Mouse (Mus musculus) ES-Bruce4 (cell line): Measurements from ENCODE around the gene Stra8.

Source experiments
- CTCF ChIP-seq: IDR thresholded peaks from one replicate; pipeline ENCODE4 v1.8.1; 2011; ENCODE audit warnings: low read depth, low read length
- EP300 ChIP-seq: IDR thresholded peaks from 2 replicates; pipeline ENCODE4 v1.6.1; 2011; ENCODE audit warnings: low read depth, low read length; ENCODE audit not compliant: insufficient read depth

DNA sequence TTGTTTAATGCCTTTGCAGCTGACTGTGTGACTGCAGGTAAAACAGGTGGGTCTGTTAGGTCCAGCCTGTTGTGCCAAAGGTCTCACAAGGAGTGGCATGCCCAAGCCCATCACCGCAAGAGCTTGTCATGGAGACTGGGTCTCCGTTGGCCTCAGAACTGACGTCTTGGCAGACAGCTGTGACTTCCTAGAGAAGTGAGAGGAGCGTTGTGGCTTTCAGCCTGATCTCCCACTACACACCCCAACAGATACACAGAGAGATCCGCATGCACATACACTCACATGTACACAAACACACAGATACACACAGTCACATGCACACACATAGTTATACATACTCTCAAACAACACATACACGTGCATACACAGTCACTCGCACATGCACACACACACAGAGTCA is 31.6 kb downstream of the Stra8 start:
- TF ChIP-seq EP300 (no peak), CTCF (no peak)
